Mouse (Mus musculus): ENCODE measurements around the gene Kcnj16. TPM values are rescaled to one million over a fixed set of nuclear protein-coding genes. Genes with fewer than 3 reads are reported as not detected.

The Kcnj16 gene
- polyA plus RNA-seq, 1 experiment = not detected

DNA sequence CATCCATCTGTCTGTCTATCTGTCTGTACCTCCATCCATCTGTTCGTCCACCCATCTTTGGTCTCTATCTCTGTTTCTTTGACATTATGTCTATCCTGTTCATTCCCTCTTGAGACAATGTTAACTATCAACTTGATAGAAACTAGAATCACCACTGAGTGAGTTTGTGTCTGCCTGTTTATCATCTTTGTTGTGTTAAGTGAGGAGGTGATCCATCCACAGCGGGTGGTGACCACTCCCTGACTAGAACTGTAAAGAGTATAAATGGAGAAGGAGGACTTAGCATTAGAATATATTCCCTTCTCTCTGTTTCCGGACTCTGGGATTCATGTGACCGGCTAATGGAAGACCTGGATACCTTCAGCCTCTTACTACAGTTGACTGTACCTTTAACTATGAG, 75.5 kb downstream of the Kcnj16 start:
- no peak overlapping the region for H3K4me3 ChIP-seq (replicated peaks; ENCODE audit: extremely low read depth, low read depth, low read length)
- no peaks in the 10 kb centered on the region for H3K4me1 ChIP-seq (ENCODE audit: control insufficient read depth, insufficient read depth, low read length)
- 91% methylated on average over 4 of the region's 4 CpGs for WGBS
- DNase-seq = no peak
- no peak for TF ChIP-seq CTCF (IDR thresholded peaks at IDR 0.05; ENCODE audit: insufficient read depth, low read length)
- no peak for TF ChIP-seq POLR2A (IDR thresholded peaks at IDR 0.05; ENCODE audit: borderline replicate concordance, extremely low read depth, low read depth, low read length)

DNA sequence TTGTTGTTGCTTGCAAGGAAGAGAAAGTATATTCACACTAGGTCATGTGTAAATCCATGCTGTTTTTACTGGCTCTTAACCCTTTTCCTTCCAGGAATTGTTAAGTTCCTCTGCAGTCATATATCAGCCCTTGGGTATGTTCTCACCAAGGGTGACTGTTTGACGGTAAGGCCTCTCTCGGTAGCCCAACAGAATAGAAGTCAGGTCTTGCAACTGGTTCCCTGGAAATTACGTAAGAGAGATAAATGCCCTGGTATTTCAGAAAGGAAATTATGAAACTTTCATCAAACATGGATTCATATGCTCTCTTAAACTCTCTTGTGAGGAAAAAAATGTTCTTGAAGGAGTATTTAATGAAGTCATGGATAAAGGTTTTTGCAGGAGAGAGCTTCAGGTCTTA, 86.4 kb downstream of the Kcnj16 start:
- 34% methylated on average over 3 of the region's 3 CpGs for WGBS
- TF ChIP-seq CTCF (IDR thresholded peaks at IDR 0.05; ENCODE audit: insufficient read depth, low read length) (no peak), POLR2A (IDR thresholded peaks at IDR 0.05; ENCODE audit: borderline replicate concordance, extremely low read depth, low read depth, low read length) (no peak)

DNA sequence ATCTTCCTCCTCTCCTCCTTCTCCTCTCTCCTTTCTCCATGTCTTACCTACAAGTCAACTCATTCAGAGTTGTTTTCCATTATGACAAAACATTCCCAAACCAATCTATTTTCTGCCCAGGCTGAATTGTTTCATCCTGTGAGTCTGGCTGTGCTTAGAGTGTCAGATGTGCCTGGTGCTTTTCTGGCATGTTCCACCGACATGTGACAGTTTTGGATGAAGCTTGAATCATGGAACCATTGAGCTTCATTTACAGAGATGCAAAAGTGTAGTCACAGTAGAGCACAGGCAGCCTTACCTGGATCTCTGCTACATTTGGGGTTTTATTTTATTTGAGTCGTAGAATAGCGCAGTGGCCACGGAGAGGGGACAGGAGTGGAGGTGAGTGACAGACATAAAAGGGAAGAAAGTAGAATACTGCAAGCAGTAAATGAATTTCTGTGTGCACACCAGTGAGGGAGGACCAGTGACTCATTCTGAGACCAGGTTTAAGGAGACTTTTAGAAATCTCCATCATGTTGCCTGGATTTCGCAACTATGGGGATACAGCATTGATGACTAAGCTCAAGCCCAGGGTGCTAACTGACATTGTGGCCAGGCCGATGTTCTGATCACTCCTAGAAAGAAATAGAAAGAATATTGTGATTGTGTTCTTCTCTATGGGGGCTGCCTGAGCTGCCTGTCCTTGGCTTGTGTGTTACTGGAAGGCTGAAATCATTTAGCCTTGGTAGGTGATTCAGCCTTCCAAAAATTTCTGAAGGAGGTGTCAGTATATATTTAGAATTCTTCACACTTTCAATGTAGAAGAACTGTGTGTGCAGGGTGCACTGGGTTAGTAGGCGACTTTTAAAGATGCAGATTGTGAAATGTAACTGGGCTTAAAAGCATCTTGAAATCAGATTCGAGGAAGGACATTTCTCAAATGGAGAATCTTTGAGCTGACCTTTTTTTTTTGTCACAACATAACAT, 87.3 kb downstream of the Kcnj16 start:
- no peaks in the 10 kb centered on the region for H3K4me1 ChIP-seq (ENCODE audit: control insufficient read depth, insufficient read depth, low read length)
- no peak for DNase-seq
- TF ChIP-seq POLR2A (IDR thresholded peaks at IDR 0.05; ENCODE audit: borderline replicate concordance, extremely low read depth, low read depth, low read length) (no peak), CTCF (IDR thresholded peaks at IDR 0.05; ENCODE audit: insufficient read depth, low read length) (no peak)
- 85% methylated on average over 8 of the region's 8 CpGs for WGBS
- no peak overlapping the region for H3K4me3 ChIP-seq (replicated peaks; ENCODE audit: extremely low read depth, low read depth, low read length)

More for the DNA sequence above, 86.4 kb downstream of the Kcnj16 start:
- no peak for DNase-seq
- Histone ChIP-seq H3K4me3 (replicated peaks; ENCODE audit: extremely low read depth, low read depth, low read length) (no peak overlapping the region), H3K4me1 (ENCODE audit: control insufficient read depth, insufficient read depth, low read length) (no peaks in the 10 kb centered on the region)

DNA sequence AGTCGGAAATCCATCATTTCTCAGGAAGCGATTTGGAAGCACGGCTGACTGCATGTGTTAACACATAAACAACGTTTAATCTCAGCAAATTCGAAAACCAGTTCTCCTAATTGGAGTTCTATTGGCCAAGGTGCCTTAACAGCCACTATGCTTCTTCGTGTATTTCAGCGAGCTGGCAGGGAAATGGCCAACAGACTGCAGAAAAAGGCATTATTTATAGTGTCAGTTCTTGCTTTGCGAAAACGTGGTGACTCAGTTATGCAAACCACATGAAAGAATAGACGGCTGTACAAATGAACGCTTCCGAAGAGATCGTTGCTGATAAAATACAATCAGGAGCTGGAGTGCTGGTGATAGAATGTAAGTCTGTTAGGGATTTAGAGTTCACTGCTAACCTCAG, 88.2 kb downstream of the Kcnj16 start:
- 47% methylated on average over 13 of the region's 13 CpGs for WGBS
- no peak for DNase-seq
- H3K4me1 ChIP-seq (ENCODE audit: control insufficient read depth, insufficient read depth, low read length) = no peaks in the 10 kb centered on the region
- TF ChIP-seq POLR2A (IDR thresholded peaks at IDR 0.05; ENCODE audit: borderline replicate concordance, extremely low read depth, low read depth, low read length) = no peak
- TF ChIP-seq CTCF (IDR thresholded peaks at IDR 0.05; ENCODE audit: insufficient read depth, low read length) = no peak
- no peak overlapping the region for H3K4me3 ChIP-seq (replicated peaks; ENCODE audit: extremely low read depth, low read depth, low read length)

DNA sequence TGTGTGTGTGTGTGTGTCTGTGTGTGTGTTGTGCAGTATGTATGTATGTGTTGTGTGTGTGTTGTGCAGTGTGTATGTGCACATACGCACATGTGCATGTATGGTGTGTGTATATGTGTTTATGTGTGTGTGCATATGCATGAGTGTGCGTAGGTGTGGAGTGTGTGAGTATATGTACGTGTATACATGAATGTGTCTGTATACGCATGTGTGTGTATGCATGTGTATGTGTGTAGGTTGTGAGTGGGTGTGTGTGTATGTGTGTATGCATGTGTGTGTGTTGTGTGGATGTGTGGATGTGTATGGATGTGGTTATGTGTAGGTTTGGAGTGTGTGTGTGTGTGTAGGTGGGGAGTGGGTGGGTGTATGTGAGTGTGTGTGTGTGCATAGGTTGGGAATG, 89.6 kb downstream of the Kcnj16 start:
- DNase-seq = no peak
- no peak overlapping the region for H3K4me3 ChIP-seq (replicated peaks; ENCODE audit: extremely low read depth, low read depth, low read length)
- 97% methylated on average over 4 of the region's 4 CpGs for WGBS
- TF ChIP-seq CTCF (IDR thresholded peaks at IDR 0.05; ENCODE audit: insufficient read depth, low read length) (no peak), POLR2A (IDR thresholded peaks at IDR 0.05; ENCODE audit: borderline replicate concordance, extremely low read depth, low read depth, low read length) (no peak)
- no peaks in the 10 kb centered on the region for H3K4me1 ChIP-seq (ENCODE audit: control insufficient read depth, insufficient read depth, low read length)

DNA sequence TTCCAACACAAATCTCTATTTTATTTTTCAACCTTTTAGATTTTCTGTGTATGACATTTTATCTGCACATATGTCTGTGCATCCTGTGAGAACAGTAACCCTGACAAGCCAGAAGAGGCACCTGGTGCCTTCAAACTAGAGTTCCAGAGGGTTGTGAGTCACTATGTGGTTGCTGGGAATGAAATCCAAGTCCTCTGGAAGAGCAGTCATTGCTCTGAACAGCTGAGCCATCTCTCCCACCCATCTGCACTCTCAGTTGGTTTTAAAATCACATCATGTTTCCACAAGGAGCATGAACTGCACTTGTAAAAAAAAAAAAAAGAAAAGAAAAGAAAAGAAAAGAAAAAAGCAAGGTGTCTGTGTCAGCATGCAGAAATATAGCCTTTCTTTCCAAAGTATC, 91.6 kb downstream of the Kcnj16 start:
- DNase-seq = no peak
- TF ChIP-seq POLR2A (IDR thresholded peaks at IDR 0.05; ENCODE audit: borderline replicate concordance, extremely low read depth, low read depth, low read length) (no peak), CTCF (IDR thresholded peaks at IDR 0.05; ENCODE audit: insufficient read depth, low read length) (no peak)
- H3K4me3 ChIP-seq (replicated peaks; ENCODE audit: extremely low read depth, low read depth, low read length) = no peak overlapping the region
- H3K4me1 ChIP-seq (ENCODE audit: control insufficient read depth, insufficient read depth, low read length) = no peaks in the 10 kb centered on the region

DNA sequence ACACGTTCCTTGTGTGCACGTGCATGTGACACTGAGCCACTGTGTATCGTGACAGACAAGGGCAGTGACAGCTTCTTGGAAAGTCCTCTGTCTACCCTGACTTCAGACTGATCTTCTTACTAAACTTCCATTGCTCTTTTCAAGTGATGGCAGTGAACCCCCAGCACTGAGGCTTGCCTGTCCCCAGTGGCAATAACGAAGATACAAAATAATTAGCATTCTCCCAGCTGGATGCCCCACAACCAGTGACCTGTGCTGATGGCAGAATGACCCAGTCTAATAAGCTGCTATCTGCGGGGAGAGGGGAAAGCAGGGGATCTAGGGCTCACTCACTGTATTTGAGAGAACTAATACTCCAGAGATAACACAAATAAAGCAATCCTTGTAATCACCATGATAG, 92.4 kb downstream of the Kcnj16 start:
- Histone ChIP-seq H3K4me3 (replicated peaks; ENCODE audit: extremely low read depth, low read depth, low read length) (no peak overlapping the region), H3K4me1 (ENCODE audit: control insufficient read depth, insufficient read depth, low read length) (no peaks in the 10 kb centered on the region)
- WGBS = 67% methylated on average over 5 of the region's 5 CpGs
- TF ChIP-seq POLR2A (IDR thresholded peaks at IDR 0.05; ENCODE audit: borderline replicate concordance, extremely low read depth, low read depth, low read length) = no peak
- TF ChIP-seq CTCF (IDR thresholded peaks at IDR 0.05; ENCODE audit: insufficient read depth, low read length) = no peak
- DNase-seq = no peak

DNA sequence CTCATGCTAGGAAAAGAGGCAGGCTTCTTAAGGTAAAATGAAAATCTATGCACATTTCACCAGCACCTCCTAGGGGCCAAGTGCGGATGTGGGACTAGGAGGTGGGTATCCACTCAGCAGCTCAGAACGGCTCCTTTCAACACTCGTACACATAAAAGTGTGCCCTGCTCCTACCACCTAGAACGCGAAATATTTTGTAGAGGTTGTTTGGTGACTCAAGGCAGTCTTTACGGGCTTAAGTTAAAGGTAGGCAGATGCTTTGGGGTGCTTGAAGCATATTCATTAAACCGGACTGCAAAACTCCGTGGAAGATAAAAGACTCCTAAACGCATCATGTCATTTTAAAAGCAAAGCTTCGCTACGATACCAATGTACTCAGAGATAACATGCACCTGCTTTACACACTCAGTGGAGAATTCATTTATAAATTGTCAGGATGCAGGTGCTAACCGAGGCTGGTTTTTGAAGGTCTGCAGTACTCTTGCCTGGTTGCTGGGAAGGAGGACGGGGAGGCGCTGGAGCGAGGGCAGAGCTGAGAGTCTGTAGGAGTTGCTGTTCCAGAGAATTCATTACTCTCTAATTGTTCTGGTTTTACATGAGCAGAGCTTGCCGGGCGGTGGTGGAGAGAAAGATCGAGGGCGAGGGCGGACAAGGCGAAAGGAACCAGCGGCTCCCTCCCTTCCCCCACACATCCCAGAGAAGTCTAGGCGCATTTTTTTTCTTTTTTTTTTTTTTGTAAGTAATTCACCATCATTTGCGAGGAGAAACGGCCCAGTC, 97.1 kb downstream of the Kcnj16 start:
- TF ChIP-seq POLR2A (IDR thresholded peaks at IDR 0.05; ENCODE audit: borderline replicate concordance, extremely low read depth, low read depth, low read length) = no peak
- TF ChIP-seq CTCF (IDR thresholded peaks at IDR 0.05; ENCODE audit: insufficient read depth, low read length) = peak; percentile 64
- DNase-seq = peak; percentile 42
- Histone ChIP-seq H3K4me1 (ENCODE audit: control insufficient read depth, insufficient read depth, low read length) (no peaks in the 10 kb centered on the region), H3K4me3 (replicated peaks; ENCODE audit: extremely low read depth, low read depth, low read length) (peak overlapping the region; percentile 92)
- under 1% methylated on average over 25 of the region's 25 CpGs for WGBS

DNA sequence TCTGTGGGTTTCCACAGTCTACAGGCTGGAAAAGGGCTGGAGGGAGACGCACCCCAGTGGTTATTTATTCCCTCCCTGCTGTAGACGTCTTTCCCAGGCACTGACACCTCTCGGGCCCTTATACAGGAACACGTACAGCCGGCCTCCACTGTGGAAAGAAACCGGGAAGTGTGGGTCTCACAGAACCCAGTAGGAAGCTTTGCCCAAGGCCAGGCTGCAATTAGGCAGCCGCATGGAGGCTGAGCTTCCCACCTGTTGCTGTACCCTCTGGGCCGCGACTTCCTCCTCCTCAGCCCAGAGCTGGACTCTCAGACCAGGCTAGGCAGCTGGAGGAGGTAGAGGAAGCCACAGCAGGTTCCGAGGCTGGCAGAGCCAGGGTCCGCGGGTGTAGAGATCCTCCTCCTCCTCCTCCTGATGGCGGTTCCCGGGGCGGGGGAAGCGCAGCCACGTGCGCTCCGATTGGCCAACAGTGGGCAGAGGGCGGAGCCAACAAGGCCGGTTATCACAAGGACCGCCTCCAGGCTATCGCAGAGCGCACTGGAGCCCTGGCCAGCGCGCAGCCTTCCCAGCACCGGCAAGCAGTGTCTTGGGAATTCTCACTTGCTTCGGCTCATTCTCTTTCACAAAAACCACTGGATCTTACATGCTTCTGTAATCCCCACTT, 97.9 kb downstream of the Kcnj16 start, which contains the start of gene Kcnj2:
TSS of gene Kcnj2 (plus strand) at position 530 of the 664 bp plus-strand sequence.
- WGBS = under 1% methylated on average over 28 of the region's 28 CpGs
- TF ChIP-seq CTCF (IDR thresholded peaks at IDR 0.05; ENCODE audit: insufficient read depth, low read length) (no peak), POLR2A (IDR thresholded peaks at IDR 0.05; ENCODE audit: borderline replicate concordance, extremely low read depth, low read depth, low read length) (peak; percentile 95; the same call in 1 of the 2 replicates)
- DNase-seq = peak; percentile 93
- Histone ChIP-seq H3K4me1 (ENCODE audit: control insufficient read depth, insufficient read depth, low read length) (no peaks in the 10 kb centered on the region; the same call in 1 of the 2 replicates), H3K4me3 (replicated peaks; ENCODE audit: extremely low read depth, low read depth, low read length) (peak within 1 kb of the TSS; percentile 92)

Measured in lung, adult 2 months (tissue).